Mouse (Mus musculus): ENCODE measurements around the gene Ttll9. TPM values are rescaled to one million over a fixed set of nuclear protein-coding genes. Genes with fewer than 3 reads are reported as not detected.

Gene Ttll9
- total and polyA plus RNA-seq, 3 experiments = 0.07 to 0.19 TPM; not detected in 1

GRCm38 (mm10) chr2:153013724-153014515, 51.6 kb downstream of the Ttll9 start:
- Histone ChIP-seq H3K36me3 (ENCODE audit: control insufficient read depth in 1 of 2, insufficient read depth in 2 of 2, low read length in 2 of 2) (peaks cover 0 to 10% of the 10 kb centered on the region in 2 experiments; a peak in 2 of 4 replicates), H3K27me3 (ENCODE audit: control insufficient read depth in 1 of 2, insufficient read depth in 2 of 2, low read length in 2 of 2) (peaks cover 0 to 5% of the 10 kb centered on the region in 2 experiments), H3K79me2 (ENCODE audit: control insufficient read depth, insufficient read depth, low read length, poor library complexity) (peaks cover 9% of the 10 kb centered on the region), H3K9me3 (replicated peaks; ENCODE audit: insufficient read depth, low read length) (no peaks in the 10 kb centered on the region), H3K27ac (ENCODE audit: control insufficient read depth, low read depth, low read length) (no peak overlapping the region), H3K4me3 (ENCODE audit: control insufficient read depth in 1 of 2, insufficient read depth in 1 of 2, low read depth in 2 of 2, low read length in 2 of 2) (peak overlapping the region; percentile 80 to 94), H3K4me1 (ENCODE audit: control insufficient read depth in 1 of 2, insufficient read depth in 2 of 2, low read length in 2 of 2) (no peaks in the 10 kb centered on the region), H3K9ac (ENCODE audit: control insufficient read depth, low read depth, low read length, poor library complexity, severe bottlenecking) (peak overlapping the region; percentile 73)
- TF ChIP-seq RCOR1 (IDR thresholded peaks at IDR 0.05; ENCODE audit: low read depth, low read length) (no peak), MAX (IDR thresholded peaks at IDR 0.05; ENCODE audit: low read length) (no peak), ZC3H11A (IDR thresholded peaks at IDR 0.05; ENCODE audit: low read depth, low read length) (no peak), SMC3 (IDR thresholded peaks at IDR 0.05; ENCODE audit: low read depth, low read length) (no peak), UBTF (IDR thresholded peaks at IDR 0.05; ENCODE audit: borderline replicate concordance, insufficient read depth, low read depth, low read length) (no peak)
- DNase-seq (ENCODE audit: low read depth, low spot score) = no peak

DNA sequence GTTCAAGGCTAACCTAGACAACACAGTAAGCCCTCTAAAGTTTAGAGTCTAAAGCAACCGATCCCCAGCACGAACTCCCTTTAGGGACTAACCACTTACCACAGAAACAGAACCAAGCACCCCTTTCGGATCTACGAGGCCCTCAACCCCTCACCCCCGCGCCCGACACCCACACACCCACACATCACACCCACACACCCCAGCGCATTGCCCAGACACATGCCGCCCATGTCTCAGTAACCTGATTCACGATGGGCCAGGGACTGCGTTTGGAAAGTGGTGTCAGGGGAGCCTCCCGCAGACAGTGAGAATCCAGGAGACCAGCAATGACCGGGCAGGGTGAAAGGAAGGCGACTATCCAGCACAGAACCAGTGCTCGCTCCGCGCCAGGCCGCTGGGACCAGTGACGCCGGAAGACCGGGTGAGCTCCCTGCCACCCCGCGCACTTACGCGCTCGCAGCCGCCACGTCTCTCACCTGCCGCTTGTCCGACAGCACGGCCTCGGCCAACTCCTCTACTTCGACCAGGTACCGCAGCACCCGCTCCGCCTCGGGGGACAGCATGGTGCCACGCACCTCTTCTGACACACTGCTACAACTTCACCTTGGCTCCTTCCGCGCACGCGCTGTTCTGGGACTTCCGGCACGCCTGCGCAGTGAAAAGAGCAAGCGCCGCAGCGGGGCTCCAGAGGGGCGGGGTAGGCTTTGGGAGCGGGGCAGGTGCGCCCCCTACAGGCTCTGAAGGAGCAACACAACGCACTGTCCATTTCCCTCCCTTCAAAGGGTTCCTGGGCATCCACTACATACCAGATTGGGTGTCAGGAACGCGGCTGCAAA, 52.7 kb downstream of the Ttll9 start, which contains the start of gene Pdrg1:
Gene Pdrg1 (minus strand): TSS at position 670 of the 836 bp plus-strand sequence.
- Histone ChIP-seq H3K27ac (ENCODE audit: control insufficient read depth, low read depth, low read length) (no peak within 1 kb of the TSS), H3K36me3 (ENCODE audit: control insufficient read depth in 1 of 2, insufficient read depth in 2 of 2, low read length in 2 of 2) (peaks cover 0 to 10% of the 10 kb centered on the region in 2 experiments; a peak in 2 of 4 replicates), H3K4me1 (ENCODE audit: control insufficient read depth in 1 of 2, insufficient read depth in 2 of 2, low read length in 2 of 2) (no peaks in the 10 kb centered on the region), H3K9ac (ENCODE audit: control insufficient read depth, low read depth, low read length, poor library complexity, severe bottlenecking) (peak within 1 kb of the TSS; percentile 73), H3K27me3 (ENCODE audit: control insufficient read depth in 1 of 2, insufficient read depth in 2 of 2, low read length in 2 of 2) (peaks cover 0 to 5% of the 10 kb centered on the region in 2 experiments), H3K9me3 (replicated peaks; ENCODE audit: insufficient read depth, low read length) (no peaks in the 10 kb centered on the region), H3K79me2 (ENCODE audit: control insufficient read depth, insufficient read depth, low read length, poor library complexity) (peaks cover 9% of the 10 kb centered on the region), H3K4me3 (ENCODE audit: control insufficient read depth in 1 of 2, insufficient read depth in 1 of 2, low read depth in 2 of 2, low read length in 2 of 2) (peak within 1 kb of the TSS; percentile 80 to 94)
- peak; percentile 96 for DNase-seq (ENCODE audit: low read depth, low spot score)
- TF ChIP-seq KAT2A (conservative IDR thresholded peaks at IDR 0.05; ENCODE audit: low read depth, low read length) = peak; percentile 35; the same call in 1 of the 2 replicates
- TF ChIP-seq TAL1 (IDR thresholded peaks at IDR 0.05; ENCODE audit: low read length) = no peak
- peak; percentile 100 for TF ChIP-seq MAZ (IDR thresholded peaks at IDR 0.05; ENCODE audit: low read depth, low read length)
- TF ChIP-seq UBTF (IDR thresholded peaks at IDR 0.05; ENCODE audit: borderline replicate concordance, insufficient read depth, low read depth, low read length) = no peak
- TF ChIP-seq ELF1 (IDR thresholded peaks at IDR 0.05; ENCODE audit: low read depth, low read length) = peak; percentile 89
- no peak for TF ChIP-seq CHD1 (IDR thresholded peaks at IDR 0.05; ENCODE audit: low read depth, low read length)
- no peak for TF ChIP-seq GATA1 (IDR thresholded peaks at IDR 0.05; ENCODE audit: low read depth, low read length)
- TF ChIP-seq CTCF (IDR thresholded peaks at IDR 0.05 in 2 of 3, conservative IDR thresholded peaks at IDR 0.05 in 1 of 3; ENCODE audit: control insufficient read depth in 1 of 3, insufficient read depth in 1 of 3, low read depth in 2 of 3, low read length in 3 of 3, poor library complexity in 1 of 3, severe bottlenecking in 1 of 3) = peak; percentile 83 to 94 (median 91)
- TF ChIP-seq CHD2 (IDR thresholded peaks at IDR 0.05; ENCODE audit: low read length) = no peak
- peak; percentile 58; the same call in 1 of the 2 replicates for TF ChIP-seq ZMIZ1 (IDR thresholded peaks at IDR 0.05; ENCODE audit: low read depth, low read length)
- TF ChIP-seq TBP (IDR thresholded peaks at IDR 0.05; ENCODE audit: low read depth, low read length) = peak; percentile 74
- peak; percentile 90 for TF ChIP-seq POLR2AphosphoS2 (IDR thresholded peaks at IDR 0.05; ENCODE audit: low read length)
- peak; percentile 51 for TF ChIP-seq RAD21 (IDR thresholded peaks at IDR 0.05; ENCODE audit: low read depth, low read length)
- no peak for TF ChIP-seq E2F4 (IDR thresholded peaks at IDR 0.05; ENCODE audit: borderline replicate concordance, low read depth, low read length)
- TF ChIP-seq POLR2A (IDR thresholded peaks at IDR 0.05; ENCODE audit: control insufficient read depth in 1 of 2, insufficient read depth in 1 of 2, low read depth in 1 of 2, low read length in 2 of 2, poor library complexity in 1 of 2) = peak; percentile 76 to 97; a peak in 3 of 4 replicates
- peak; percentile 40 for TF ChIP-seq SMC3 (IDR thresholded peaks at IDR 0.05; ENCODE audit: low read depth, low read length)
- no peak for TF ChIP-seq MAFK (IDR thresholded peaks at IDR 0.05; ENCODE audit: borderline replicate concordance, low read depth, low read length)
- TF ChIP-seq EP300 (IDR thresholded peaks at IDR 0.05; ENCODE audit: low read depth in 1 of 2, low read length in 2 of 2) = no peak
- peak; percentile 48 for TF ChIP-seq USF1 (IDR thresholded peaks at IDR 0.05; ENCODE audit: low read depth, low read length)
- no peak for TF ChIP-seq ZNF384 (IDR thresholded peaks at IDR 0.05; ENCODE audit: low read depth, low read length)
- TF ChIP-seq MYC (IDR thresholded peaks at IDR 0.05; ENCODE audit: low read depth, low read length) = peak; percentile 87
- peak; percentile 97 for TF ChIP-seq NRF1 (IDR thresholded peaks at IDR 0.05; ENCODE audit: insufficient read depth, low read depth, low read length, poor library complexity, severe bottlenecking)
- TF ChIP-seq MYB (IDR thresholded peaks at IDR 0.05; ENCODE audit: low read depth, low read length) = no peak
- 0 out of 2 replicates have a peak, but pooled peaks have one; percentile 15 for TF ChIP-seq RCOR1 (IDR thresholded peaks at IDR 0.05; ENCODE audit: low read depth, low read length)
- TF ChIP-seq ZC3H11A (IDR thresholded peaks at IDR 0.05; ENCODE audit: low read depth, low read length) = no peak
- peak; percentile 86 for TF ChIP-seq HCFC1 (IDR thresholded peaks at IDR 0.05; ENCODE audit: low read depth, low read length)
